ENCODE assay signal across 11 mouse cellular contexts in the genomic region with DNA sequence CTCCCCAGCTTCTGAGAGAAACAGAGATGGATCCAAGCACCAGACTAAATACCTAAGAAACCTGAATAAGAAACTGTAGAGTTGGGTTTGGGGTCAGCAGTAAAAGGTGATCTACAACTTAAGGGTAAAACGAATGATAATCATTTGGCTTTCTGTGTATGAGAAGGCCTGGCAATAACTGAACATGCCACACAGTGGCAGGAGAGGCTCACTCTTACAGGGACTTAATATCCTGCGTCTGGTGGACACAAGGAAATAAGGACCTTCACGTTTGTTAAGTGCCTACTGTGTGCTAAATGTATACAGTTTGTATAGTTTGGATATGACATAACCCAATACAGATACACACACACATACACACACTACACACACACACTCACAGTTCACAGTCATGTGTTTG. TPM values are rescaled to one million over a fixed set of nuclear protein-coding genes. Genes with fewer than 3 reads are reported as not detected.
DNase-seq lines count a peak whose midpoint lies in the region; ATAC-seq and TF ChIP-seq lines count a peak whose summit lies in the region.
"Had no signal": no experiment of that assay in that cellular context is flagged by ENCODE, and none has a peak within 500 bp of the region (broad histone marks: within the 10 kb centered on the region; RNA-seq: fewer than 3 reads in every experiment).

No protein-coding gene starts in this region.

- TF ChIP-seq EP300 in liver, postnatal 0 days (IDR thresholded peaks at IDR 0.05; ENCODE audit: low read depth): no peak

- no peak overlapping the region for H3K4me2 ChIP-seq in hindbrain, embryonic 14.5 days (replicated peaks)
- H3K4me2 ChIP-seq in hindbrain, embryonic 11.5 days (replicated peaks; ENCODE audit: low read depth, low read length): no peak overlapping the region
- no peak overlapping the region for H3K4me2 ChIP-seq in liver, postnatal 0 days (ENCODE audit: low read depth, low read length)
- H3K4me2 ChIP-seq in liver, embryonic 12.5 days: no peak overlapping the region

- no peak for DNase-seq in cerebellum, adult 2 months
- DNase-seq in cerebellum, adult 11 months: no peak
- DNase-seq in hindbrain, embryonic 14.5 days (ENCODE audit: low spot score): peak; percentile 54
- no peak for DNase-seq in hindbrain, embryonic 11.5 days (ENCODE audit: low spot score)
- DNase-seq in liver, postnatal 0 days: no peak
- peak; percentile 5 for DNase-seq in adipocyte (ENCODE audit: low spot score)
- DNase-seq in adrenal gland, postnatal 10 days: no peak
- DNase-seq: heart, postnatal 14 days; kidney, adult 8-10 months had no signal

- no peak for ATAC-seq in hindbrain, embryonic 14.5 days (ENCODE audit: low FRiP score)
- ATAC-seq in hindbrain, embryonic 11.5 days (ENCODE audit: low FRiP score): no peak
- no peak for ATAC-seq in liver, postnatal 0 days
- no peak for ATAC-seq in liver, embryonic 12.5 days

- H3K27me3 ChIP-seq in cerebellum, adult 2 months (ENCODE audit: control insufficient read depth, insufficient read depth, low read length): no peaks in the 10 kb centered on the region
- H3K27me3 ChIP-seq in hindbrain, embryonic 14.5 days (ENCODE audit: control insufficient read depth, insufficient read depth, low read length): no peaks in the 10 kb centered on the region
- H3K27me3 ChIP-seq in hindbrain, embryonic 11.5 days (ENCODE audit: control insufficient read depth, insufficient read depth, low read length): no peaks in the 10 kb centered on the region
- H3K27me3 ChIP-seq in liver, postnatal 0 days (ENCODE audit: insufficient read depth, low read length): no peaks in the 10 kb centered on the region
- no peaks in the 10 kb centered on the region for H3K27me3 ChIP-seq in liver, embryonic 12.5 days (replicated peaks)

- H3K27ac ChIP-seq in cerebellum, adult 2 months (ENCODE audit: insufficient read depth, low read length): no peak overlapping the region
- H3K27ac ChIP-seq in hindbrain, embryonic 14.5 days: no peak overlapping the region
- no peak overlapping the region for H3K27ac ChIP-seq in hindbrain, embryonic 11.5 days (ENCODE audit: low read depth, low read length)
- no peak overlapping the region for H3K27ac ChIP-seq in liver, postnatal 0 days (ENCODE audit: low read depth)
- H3K27ac ChIP-seq in liver, embryonic 12.5 days: no peak overlapping the region

- H3K9ac ChIP-seq in hindbrain, embryonic 14.5 days: no peak overlapping the region
- no peak overlapping the region for H3K9ac ChIP-seq in hindbrain, embryonic 11.5 days (ENCODE audit: low read depth, low read length)
- H3K9ac ChIP-seq in liver, postnatal 0 days (replicated peaks): no peak overlapping the region
- H3K9ac ChIP-seq in liver, embryonic 12.5 days: no peak overlapping the region

- no peaks in the 10 kb centered on the region for H3K36me3 ChIP-seq in hindbrain, embryonic 14.5 days (replicated peaks; ENCODE audit: control insufficient read depth, insufficient read depth)
- no peaks in the 10 kb centered on the region for H3K36me3 ChIP-seq in hindbrain, embryonic 11.5 days (ENCODE audit: control insufficient read depth, insufficient read depth, low read length)
- no peaks in the 10 kb centered on the region for H3K36me3 ChIP-seq in liver, postnatal 0 days (replicated peaks; ENCODE audit: insufficient read depth, low read length)
- H3K36me3 ChIP-seq in liver, embryonic 12.5 days: no peaks in the 10 kb centered on the region

- H3K9me3 ChIP-seq in hindbrain, embryonic 14.5 days (ENCODE audit: control insufficient read depth, low read length): no peaks in the 10 kb centered on the region
- H3K9me3 ChIP-seq in hindbrain, embryonic 11.5 days (ENCODE audit: control insufficient read depth, low read length): no peaks in the 10 kb centered on the region
- no peaks in the 10 kb centered on the region for H3K9me3 ChIP-seq in liver, postnatal 0 days (ENCODE audit: low read length)
- H3K9me3 ChIP-seq in liver, embryonic 12.5 days (replicated peaks): no peaks in the 10 kb centered on the region

- no peak for TF ChIP-seq POLR2A in cerebellum, adult 2 months (IDR thresholded peaks at IDR 0.05; ENCODE audit: borderline replicate concordance, insufficient read depth, low read length)

- 34% methylated on average over 3 of the region's 3 CpGs for WGBS in cerebellum, adult 2 months
- WGBS in hindbrain, embryonic 14.5 days: 65% methylated on average over 3 of the region's 3 CpGs
- 65% methylated on average over 3 of the region's 3 CpGs for WGBS in hindbrain, embryonic 11.5 days
- WGBS in liver, postnatal 0 days (ENCODE audit: insufficient replicate concordance): 32% methylated on average over 3 of the region's 3 CpGs
- 32% methylated on average over 3 of the region's 3 CpGs for whole genome bisulfite sequencing in liver, embryonic 12.5 days (ENCODE audit: insufficient replicate concordance)

- TF ChIP-seq CTCF in cerebellum, adult 2 months (IDR thresholded peaks at IDR 0.05; ENCODE audit: borderline replicate concordance, insufficient read depth, low read depth, low read length): peak; percentile 47; the same call in 1 of the 2 replicates
- peak; percentile 37; the same call in 1 of the 2 replicates for TF ChIP-seq CTCF in liver, postnatal 0 days (IDR thresholded peaks at IDR 0.05; ENCODE audit: low read depth)

- no peak overlapping the region for H3K4me3 ChIP-seq in cerebellum, adult 2 months (replicated peaks; ENCODE audit: insufficient read depth, low read depth, low read length)
- H3K4me3 ChIP-seq in hindbrain, embryonic 14.5 days (replicated peaks; ENCODE audit: low read length): no peak overlapping the region
- H3K4me3 ChIP-seq in hindbrain, embryonic 11.5 days (ENCODE audit: low read depth, low read length): no peak overlapping the region
- no peak overlapping the region for H3K4me3 ChIP-seq in liver, postnatal 0 days (ENCODE audit: low read depth, low read length)
- H3K4me3 ChIP-seq in liver, embryonic 12.5 days: no peak overlapping the region

- H3K4me1 ChIP-seq in cerebellum, adult 2 months (ENCODE audit: control insufficient read depth, insufficient read depth, low read length): no peaks in the 10 kb centered on the region
- no peaks in the 10 kb centered on the region; the same call in 1 of the 2 replicates for H3K4me1 ChIP-seq in hindbrain, embryonic 14.5 days (replicated peaks; ENCODE audit: control insufficient read depth, insufficient read depth, low read length)
- no peaks in the 10 kb centered on the region for H3K4me1 ChIP-seq in hindbrain, embryonic 11.5 days (replicated peaks; ENCODE audit: control insufficient read depth, insufficient read depth, low read length)
- H3K4me1 ChIP-seq in liver, postnatal 0 days (ENCODE audit: insufficient read depth): no peaks in the 10 kb centered on the region
- no peaks in the 10 kb centered on the region for H3K4me1 ChIP-seq in liver, embryonic 12.5 days

RNA-seq across cellular contexts. Expression of a gene that starts 21.8 kb away (rescaled TPM):
- 5.8 and 6.7 TPM in 2 replicates for polyA plus RNA-seq in cerebellum, adult 2 months (2012; rRNA removed)
- polyA plus RNA-seq in hindbrain, embryonic 14.5 days (2014; fragmentation: Nextera tagmentation; extraction: Ambion mirVana): 18.8 and 22.2 TPM in 2 replicates
- 9.1 and 13.4 TPM in 2 replicates for polyA plus RNA-seq in hindbrain, embryonic 11.5 days (2014; fragmentation: Nextera tagmentation; extraction: Ambion mirVana)
- 0.05 TPM in 2 replicates for polyA plus RNA-seq in liver, postnatal 0 days (2015; fragmentation: Nextera tagmentation; extraction: Ambion mirVana)
- polyA plus RNA-seq in liver, embryonic 12.5 days (2016; fragmentation: Nextera tagmentation; extraction: Ambion mirVana): 0.13 and 0.19 TPM in 2 replicates
- total RNA-seq in adrenal gland, postnatal 10 days (2021): 1 to 10 TPM; 6.0 to 8.0 TPM
- total RNA-seq: megakaryocyte, adult 5-6 weeks had no signal

Comparison
In these comparisons a context has a peak if more than half of its experiments do, and no peak if none do; other contexts are left out.
1. DNase-seq: peak in hindbrain, embryonic 14.5 days (single experiment) and adipocyte (single experiment); none in cerebellum, adult 2 months (0 of 2), cerebellum, adult 11 months (single experiment), hindbrain, embryonic 11.5 days (single experiment), liver, postnatal 0 days (single experiment) and adrenal gland, postnatal 10 days (single experiment).